Mouse (Mus musculus) liver, adult 2 months (tissue): ENCODE measurements around the gene Asic4.

Source experiments
- CTCF ChIP-seq: fragments of 200-500 bp; IDR thresholded peaks from 2 replicates; pipeline ENCODE4 v1.5.1; 2011; ENCODE audit warnings: low read depth, low read length, control low read depth
- POLR2A ChIP-seq: fragments of 200-500 bp; IDR thresholded peaks from 2 replicates; pipeline ENCODE4 v1.6.1; 2011; ENCODE audit warnings: low read length, control low read depth; ENCODE audit not compliant: insufficient read depth; ENCODE audit errors: extremely low read depth

DNA sequence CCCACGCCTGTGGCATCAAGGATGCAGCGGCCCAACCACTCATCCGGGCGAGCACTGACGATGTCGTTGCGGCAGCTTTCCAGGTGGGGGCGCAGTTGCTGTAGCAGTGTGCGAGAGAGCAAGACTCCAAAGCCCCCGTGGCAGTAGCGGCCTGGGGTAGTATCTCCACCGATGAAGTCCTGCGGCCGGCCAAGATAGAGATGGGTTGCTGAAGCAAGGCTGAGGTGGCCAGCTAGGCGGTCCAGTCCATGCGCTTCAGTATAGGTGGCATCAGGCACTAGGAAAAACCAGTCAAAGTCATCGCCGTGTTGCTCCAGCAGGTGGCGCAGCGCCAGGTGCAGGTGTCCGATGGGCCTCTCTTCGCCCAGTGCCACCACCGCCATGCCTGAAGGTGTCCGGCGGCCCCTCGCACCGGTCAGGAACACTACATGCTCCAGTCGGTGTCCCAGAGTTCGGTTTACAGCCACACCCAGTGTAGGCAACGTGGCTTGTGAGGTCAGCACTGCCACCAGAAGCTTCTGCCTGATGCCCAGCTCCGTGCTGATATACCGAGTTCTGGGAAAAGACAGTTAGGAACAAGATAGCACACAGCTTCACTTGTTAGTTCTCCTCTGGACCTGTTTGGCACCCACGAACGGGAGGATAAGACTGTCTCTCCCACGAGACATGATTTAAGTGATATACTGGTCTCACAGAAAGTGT, 27.2 kb downstream of the Asic4 start:
- TF ChIP-seq POLR2A (no peak), CTCF (peak; percentile 81)
